Mouse (Mus musculus): ENCODE results near the gene Cep63.

Gene Cep63

GRCm38 (mm10) chr9:102631589-102632147 lies 5.3 kb upstream of the Cep63 start:
- no peak for DNase-seq (ENCODE audit: low spot score)

- DNase-seq (ENCODE audit: low spot score), result no peak
These were observed 2.7 kb upstream of the Cep63 start for GRCm38 (mm10) chr9:102629052-102629451.

- DNase-seq (ENCODE audit: low spot score), result no peak
These were observed 1.1 kb upstream of the Cep63 start for GRCm38 (mm10) chr9:102627442-102627841.

- no peak for DNase-seq (ENCODE audit: low spot score)
These were observed 498 bp upstream of the Cep63 start for GRCm38 (mm10) chr9:102626839-102627225.

GRCm38 (mm10) chr9:102625401-102625982 lies 842 bp downstream of the Cep63 start:
- no peak for DNase-seq (ENCODE audit: low spot score)

- no peak for DNase-seq (ENCODE audit: low spot score)
These were observed 2.8 kb downstream of the Cep63 start for GRCm38 (mm10) chr9:102623581-102623980.

- DNase-seq (ENCODE audit: low spot score), result no peak
These were observed 3.5 kb downstream of the Cep63 start for GRCm38 (mm10) chr9:102622876-102623275.

GRCm38 (mm10) chr9:102622192-102622857 lies 4.0 kb downstream of the Cep63 start:
- no peak for DNase-seq (ENCODE audit: low spot score)

- DNase-seq (ENCODE audit: low spot score), result no peak
These were observed 4.9 kb downstream of the Cep63 start for GRCm38 (mm10) chr9:102621385-102621784.

GRCm38 (mm10) chr9:102616267-102616666 lies 10.1 kb downstream of the Cep63 start:
- no peak for DNase-seq (ENCODE audit: low spot score)

GRCm38 (mm10) chr9:102615071-102615470 lies 11.3 kb downstream of the Cep63 start:
- no peak for DNase-seq (ENCODE audit: low spot score)

GRCm38 (mm10) chr9:102609221-102609620 lies 17.1 kb downstream of the Cep63 start:
- no peak for DNase-seq (ENCODE audit: low spot score)

- no peak for DNase-seq (ENCODE audit: low spot score)
These were observed 18.9 kb downstream of the Cep63 start for GRCm38 (mm10) chr9:102607471-102607870.

GRCm38 (mm10) chr9:102605162-102605561 lies 21.2 kb downstream of the Cep63 start:
- DNase-seq (ENCODE audit: low spot score), result no peak

GRCm38 (mm10) chr9:102601666-102602065 lies 24.7 kb downstream of the Cep63 start:
- DNase-seq (ENCODE audit: low spot score), result no peak

GRCm38 (mm10) chr9:102601187-102601586 lies 25.1 kb downstream of the Cep63 start:
- DNase-seq (ENCODE audit: low spot score), result no peak

GRCm38 (mm10) chr9:102595662-102596436 lies 30.5 kb downstream of the Cep63 start:
- DNase-seq (ENCODE audit: low spot score), result no peak

GRCm38 (mm10) chr9:102594667-102595393 lies 31.5 kb downstream of the Cep63 start:
- peak; percentile 29 for DNase-seq (ENCODE audit: low spot score)

GRCm38 (mm10) chr9:102587347-102587746 lies 39.0 kb downstream of the Cep63 start:
- no peak for DNase-seq (ENCODE audit: low spot score)

GRCm38 (mm10) chr9:102581921-102582469 lies 44.3 kb downstream of the Cep63 start:
- no peak for DNase-seq (ENCODE audit: low spot score)

GRCm38 (mm10) chr9:102577480-102577879 lies 48.9 kb downstream of the Cep63 start:
- DNase-seq (ENCODE audit: low spot score), result no peak

- no peak for DNase-seq (ENCODE audit: low spot score)
These were observed 53.4 kb downstream of the Cep63 start for GRCm38 (mm10) chr9:102572888-102573287.
